Mouse (Mus musculus): ENCODE data around the gene Kctd7. TPM values are rescaled to one million over a fixed set of nuclear protein-coding genes. Genes with fewer than 3 reads are reported as not detected.
A peak's percentile ranks its signal among the peaks of the same experiment; 100 is the strongest.

The Kctd7 gene
- polyA plus RNA-seq, 1 experiment from 2014 or later = 5.3 TPM

DNA sequence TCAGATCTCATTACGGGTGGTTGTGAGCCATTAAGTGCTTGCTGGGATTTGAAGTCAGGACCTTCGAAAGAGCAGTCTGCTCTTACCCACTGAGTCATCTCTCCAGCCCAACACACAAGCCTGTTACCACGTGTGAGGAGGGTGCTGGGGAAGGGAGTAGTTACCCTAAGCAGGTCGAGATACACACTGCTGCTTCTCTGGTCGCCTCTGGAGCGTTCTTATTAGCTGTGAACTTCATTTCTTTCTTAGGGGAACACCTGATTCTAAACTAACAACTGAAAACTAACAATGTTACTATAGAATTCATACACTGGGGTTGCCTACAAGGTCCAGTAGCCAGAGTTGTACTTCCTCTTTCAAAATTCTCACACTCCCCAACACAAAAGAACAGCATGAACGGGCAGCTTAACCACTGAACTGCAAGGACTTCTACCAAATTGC lies 15.1 kb downstream of the Kctd7 start:
- H3K27ac ChIP-seq (ENCODE audit: low read depth, low read length) = no peak overlapping the region
- H3K36me3 ChIP-seq (ENCODE audit: control insufficient read depth, insufficient read depth, low read length) = no peaks in the 10 kb centered on the region
- no peaks in the 10 kb centered on the region for H3K4me1 ChIP-seq (ENCODE audit: control insufficient read depth, insufficient read depth, low read length)
- H3K4me3 ChIP-seq (ENCODE audit: low read depth, low read length) = no peak overlapping the region
- WGBS = 69% methylated on average over 7 of the region's 7 CpGs
- DNase-seq (ENCODE audit: low spot score, missing footprints) (no peak), ATAC-seq (ENCODE audit: low FRiP score) (no peak)
- no peaks in the 10 kb centered on the region for H3K9me3 ChIP-seq (ENCODE audit: control insufficient read depth, low read length)
- H3K27me3 ChIP-seq (ENCODE audit: control insufficient read depth, insufficient read depth, low read length) = no peaks in the 10 kb centered on the region
- no peak overlapping the region for H3K9ac ChIP-seq (ENCODE audit: low read length)
- H3K4me2 ChIP-seq = no peak overlapping the region

GRCm38 (mm10) chr5:130163670-130164069 lies 19.0 kb downstream of the Kctd7 start:
- no peak for ATAC-seq (ENCODE audit: low FRiP score)
- 4% methylated on average over 7 of the region's 7 CpGs for WGBS
- H3K4me1 ChIP-seq (ENCODE audit: control insufficient read depth, insufficient read depth, low read length) = no peaks in the 10 kb centered on the region
- H3K36me3 ChIP-seq (ENCODE audit: control insufficient read depth, insufficient read depth, low read length) = no peaks in the 10 kb centered on the region
- DNase-seq (ENCODE audit: low spot score, missing footprints) = peak; percentile 89
- no peaks in the 10 kb centered on the region for H3K9me3 ChIP-seq (ENCODE audit: control insufficient read depth, low read length)
- no peak overlapping the region for H3K27ac ChIP-seq (ENCODE audit: low read depth, low read length)
- no peak overlapping the region for H3K4me2 ChIP-seq
- H3K27me3 ChIP-seq (ENCODE audit: control insufficient read depth, insufficient read depth, low read length) = no peaks in the 10 kb centered on the region
- no peak overlapping the region for H3K4me3 ChIP-seq (ENCODE audit: low read depth, low read length)
- no peak overlapping the region for H3K9ac ChIP-seq (ENCODE audit: low read length)

- Histone ChIP-seq H3K9me3 (ENCODE audit: control insufficient read depth, low read length) (no peaks in the 10 kb centered on the region), H3K9ac (ENCODE audit: low read length) (no peak overlapping the region), H3K4me3 (ENCODE audit: low read depth, low read length) (no peak overlapping the region), H3K27ac (ENCODE audit: low read depth, low read length) (no peak overlapping the region), H3K27me3 (ENCODE audit: control insufficient read depth, insufficient read depth, low read length) (no peaks in the 10 kb centered on the region), H3K4me1 (ENCODE audit: control insufficient read depth, insufficient read depth, low read length) (no peaks in the 10 kb centered on the region), H3K36me3 (ENCODE audit: control insufficient read depth, insufficient read depth, low read length) (no peaks in the 10 kb centered on the region), H3K4me2 (no peak overlapping the region)
- DNase-seq (ENCODE audit: low spot score, missing footprints) (no peak), ATAC-seq (ENCODE audit: low FRiP score) (no peak)
- 78% methylated on average over 4 of the region's 4 CpGs for WGBS
Observed at GRCm38 (mm10) chr5:130165213-130165612, 20.6 kb downstream of the Kctd7 start.

DNA sequence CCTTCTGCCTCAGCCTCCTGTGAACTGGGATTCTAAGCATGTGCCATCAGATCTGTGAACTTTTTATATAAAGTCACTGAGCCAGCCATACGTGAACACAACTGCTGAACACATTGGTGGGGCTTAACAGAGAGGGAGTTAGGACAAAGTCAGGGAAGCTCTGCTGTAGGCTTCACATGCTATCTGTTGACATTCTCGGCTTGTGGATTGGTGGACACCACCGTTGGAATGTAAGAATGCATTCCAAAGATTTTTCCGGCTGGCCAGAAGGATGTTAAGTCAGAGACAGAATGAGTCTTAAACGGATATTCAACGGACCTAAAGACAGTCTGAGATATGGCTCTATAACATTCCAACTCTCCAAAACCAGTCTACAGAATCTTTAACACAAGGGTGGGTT lies 24.4 kb downstream of the Kctd7 start:
- H3K27ac ChIP-seq (ENCODE audit: low read depth, low read length) = no peak overlapping the region

GRCm38 (mm10) chr5:130170666-130171422 lies 26.2 kb downstream of the Kctd7 start:
- no peaks in the 10 kb centered on the region for H3K27me3 ChIP-seq (ENCODE audit: control insufficient read depth, insufficient read depth, low read length)
- no peaks in the 10 kb centered on the region for H3K36me3 ChIP-seq (ENCODE audit: control insufficient read depth, insufficient read depth, low read length)
- ATAC-seq (ENCODE audit: low FRiP score) (peak; percentile 20), DNase-seq (ENCODE audit: low spot score, missing footprints) (no peak)
- 16% methylated on average over 6 of the region's 6 CpGs for WGBS
- peak overlapping the region; percentile 90 for H3K4me3 ChIP-seq (ENCODE audit: low read depth, low read length)
- H3K27ac ChIP-seq (ENCODE audit: low read depth, low read length) = peak overlapping the region; percentile 60; the same call in 1 of the 2 replicates
- no peaks in the 10 kb centered on the region for H3K9me3 ChIP-seq (ENCODE audit: control insufficient read depth, low read length)
- H3K4me1 ChIP-seq (ENCODE audit: control insufficient read depth, insufficient read depth, low read length) = peaks cover 15% of the 10 kb centered on the region
- peak overlapping the region; percentile 89 for H3K9ac ChIP-seq (ENCODE audit: low read length)
- H3K4me2 ChIP-seq = peak overlapping the region; percentile 81

More for the DNA sequence above, 24.4 kb downstream of the Kctd7 start:
- Histone ChIP-seq H3K36me3 (ENCODE audit: control insufficient read depth, insufficient read depth, low read length) (no peaks in the 10 kb centered on the region), H3K27me3 (ENCODE audit: control insufficient read depth, insufficient read depth, low read length) (no peaks in the 10 kb centered on the region), H3K9me3 (ENCODE audit: control insufficient read depth, low read length) (no peaks in the 10 kb centered on the region), H3K4me1 (ENCODE audit: control insufficient read depth, insufficient read depth, low read length) (peaks cover 15% of the 10 kb centered on the region), H3K4me3 (ENCODE audit: low read depth, low read length) (no peak overlapping the region), H3K9ac (ENCODE audit: low read length) (no peak overlapping the region), H3K4me2 (no peak overlapping the region)
- ATAC-seq (ENCODE audit: low FRiP score) (no peak), DNase-seq (ENCODE audit: low spot score, missing footprints) (no peak)
- WGBS = 73% methylated on average over 6 of the region's 6 CpGs

- Histone ChIP-seq H3K9me3 (ENCODE audit: control insufficient read depth, low read length) (no peaks in the 10 kb centered on the region), H3K4me1 (ENCODE audit: control insufficient read depth, insufficient read depth, low read length) (peaks cover 15% of the 10 kb centered on the region), H3K27me3 (ENCODE audit: control insufficient read depth, insufficient read depth, low read length) (no peaks in the 10 kb centered on the region), H3K27ac (ENCODE audit: low read depth, low read length) (peak within 1 kb of the TSS; percentile 60; the same call in 1 of the 2 replicates), H3K9ac (ENCODE audit: low read length) (peak within 1 kb of the TSS; percentile 89), H3K36me3 (ENCODE audit: control insufficient read depth, insufficient read depth, low read length) (no peaks in the 10 kb centered on the region), H3K4me2 (peak within 1 kb of the TSS; percentile 81), H3K4me3 (ENCODE audit: low read depth, low read length) (peak within 1 kb of the TSS; percentile 90)
- WGBS = under 1% methylated on average over 55 of the region's 62 CpGs
- ATAC-seq (ENCODE audit: low FRiP score) (peak; percentile 95), DNase-seq (ENCODE audit: low spot score, missing footprints) (peak; percentile 99)
Observed at GRCm38 (mm10) chr5:130171423-130171954, 26.8 kb downstream of the Kctd7 start, which contains the start of gene Rabgef1. Rabgef1 (plus strand) TSS chr5:130171798.

- H3K4me3 ChIP-seq (ENCODE audit: low read depth, low read length) = peak overlapping the region; percentile 90
Observed at GRCm38 (mm10) chr5:130171956-130172601, 27.4 kb downstream of the Kctd7 start.

DNA sequence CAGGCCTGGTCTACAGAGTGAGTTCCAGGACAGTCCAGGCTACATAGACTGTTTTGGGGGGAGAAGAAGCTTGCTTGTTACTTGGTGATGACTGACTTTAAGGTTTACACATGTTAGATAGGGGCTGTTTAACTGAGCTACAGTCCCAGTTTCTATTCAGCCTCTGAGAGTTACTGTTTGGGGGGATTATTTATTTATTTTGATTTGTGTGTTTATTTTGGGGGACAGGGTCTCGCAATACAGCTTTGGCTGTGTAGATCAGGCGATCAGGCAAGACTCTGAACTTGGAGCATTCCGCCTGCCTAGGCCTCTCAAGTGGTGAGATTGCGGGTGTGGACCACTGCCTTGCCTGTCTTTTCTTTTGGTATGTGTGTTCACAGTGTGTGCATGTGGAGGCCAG lies 28.4 kb downstream of the Kctd7 start:
- Histone ChIP-seq H3K36me3 (ENCODE audit: control insufficient read depth, insufficient read depth, low read length) (no peaks in the 10 kb centered on the region), H3K27me3 (ENCODE audit: control insufficient read depth, insufficient read depth, low read length) (no peaks in the 10 kb centered on the region), H3K4me2 (peak overlapping the region; percentile 60; the same call in 1 of the 2 replicates), H3K4me1 (ENCODE audit: control insufficient read depth, insufficient read depth, low read length) (peaks cover 15% of the 10 kb centered on the region), H3K4me3 (ENCODE audit: low read depth, low read length) (peak overlapping the region; percentile 90; the same call in 1 of the 2 replicates), H3K9me3 (ENCODE audit: control insufficient read depth, low read length) (no peaks in the 10 kb centered on the region), H3K27ac (ENCODE audit: low read depth, low read length) (no peak overlapping the region), H3K9ac (ENCODE audit: low read length) (no peak overlapping the region)
- DNase-seq (ENCODE audit: low spot score, missing footprints) = no peak
- 93% methylated on average over 4 of the region's 4 CpGs for WGBS
- ATAC-seq (ENCODE audit: low FRiP score) = no peak

More at GRCm38 (mm10) chr5:130171956-130172601, 27.4 kb downstream of the Kctd7 start:
- no peaks in the 10 kb centered on the region for H3K27me3 ChIP-seq (ENCODE audit: control insufficient read depth, insufficient read depth, low read length)
- H3K4me1 ChIP-seq (ENCODE audit: control insufficient read depth, insufficient read depth, low read length) = peaks cover 15% of the 10 kb centered on the region
- no peaks in the 10 kb centered on the region for H3K36me3 ChIP-seq (ENCODE audit: control insufficient read depth, insufficient read depth, low read length)
- 1% methylated on average over 31 of the region's 46 CpGs for WGBS
- peak; percentile 23; the same call in 1 of the 2 replicates for ATAC-seq (ENCODE audit: low FRiP score)
- no peak for DNase-seq (ENCODE audit: low spot score, missing footprints)
- H3K9me3 ChIP-seq (ENCODE audit: control insufficient read depth, low read length) = no peaks in the 10 kb centered on the region
- H3K9ac ChIP-seq (ENCODE audit: low read length) = peak overlapping the region; percentile 89
- H3K27ac ChIP-seq (ENCODE audit: low read depth, low read length) = no peak overlapping the region; the same call in 1 of the 2 replicates
- H3K4me2 ChIP-seq = peak overlapping the region; percentile 60

- Histone ChIP-seq H3K4me1 (ENCODE audit: control insufficient read depth, insufficient read depth, low read length) (peaks cover 3% of the 10 kb centered on the region; the same call in 1 of the 2 replicates), H3K27ac (ENCODE audit: low read depth, low read length) (no peak overlapping the region), H3K4me3 (ENCODE audit: low read depth, low read length) (no peak overlapping the region), H3K4me2 (no peak overlapping the region), H3K9me3 (ENCODE audit: control insufficient read depth, low read length) (no peaks in the 10 kb centered on the region), H3K9ac (ENCODE audit: low read length) (no peak overlapping the region), H3K36me3 (ENCODE audit: control insufficient read depth, insufficient read depth, low read length) (no peaks in the 10 kb centered on the region), H3K27me3 (ENCODE audit: control insufficient read depth, insufficient read depth, low read length) (no peaks in the 10 kb centered on the region)
- DNase-seq (ENCODE audit: low spot score, missing footprints) (no peak), ATAC-seq (ENCODE audit: low FRiP score) (no peak)
- WGBS = 55% methylated on average over 4 of the region's 4 CpGs
Observed at GRCm38 (mm10) chr5:130177871-130178270, 33.2 kb downstream of the Kctd7 start.
